Mouse (Mus musculus) ES-E14 (cell line): ENCODE data around the gene Itsn1. TPM values are rescaled to one million over a fixed set of nuclear protein-coding genes. Genes with fewer than 3 reads are reported as not detected.
A peak's percentile ranks its signal among the peaks of the same experiment; 100 is the strongest.

Experiments
- DNase-seq: peaks from one replicate; pipeline ENCODE4 v3.0.0-alpha.2; 2013; ENCODE audit warnings: low read depth, low spot score
- H3K27ac ChIP-seq: 2 replicates; pipeline ENCODE4 v1.5.1; 2012; ENCODE audit warnings: low read depth, mild to moderate bottlenecking, low read length, moderate library complexity, mixed read lengths; ENCODE audit not compliant: poor library complexity, insufficient read depth, severe bottlenecking
- H3K36me3 ChIP-seq: 2 replicates; pipeline ENCODE4 v1.6.1; 2012; ENCODE audit warnings: mild to moderate bottlenecking, low read length, moderate library complexity, mixed read lengths; ENCODE audit not compliant: control insufficient read depth, poor library complexity, insufficient read depth, severe bottlenecking
- H3K4me1 ChIP-seq, 2 experiments: fragments of 150-350 bp in 1 of 2; sonication (generic) in 1 of 2; 2 replicates each; pipeline ENCODE4 v1.6.1; 2012; ENCODE audit warnings: low read length in 2 of 2, mild to moderate bottlenecking in 1 of 2, mixed read lengths in 1 of 2; ENCODE audit not compliant: control insufficient read depth in 2 of 2, insufficient read depth in 2 of 2, poor library complexity in 1 of 2
- H3K4me3 ChIP-seq, 2 experiments: fragments of 150-350 bp in 1 of 2; sonication (generic) in 1 of 2; 2 replicates each; pipeline ENCODE4 v1.5.1; 2012; ENCODE audit warnings: low read length in 2 of 2, low read depth in 1 of 2, mild to moderate bottlenecking in 1 of 2, mixed read lengths in 1 of 2; ENCODE audit not compliant: insufficient read depth in 1 of 2, poor library complexity in 1 of 2, severe bottlenecking in 1 of 2
- H3K9ac ChIP-seq: 2 replicates; pipeline ENCODE4 v1.6.1; 2012; ENCODE audit warnings: low read depth, mild to moderate bottlenecking, low read length, mixed read lengths; ENCODE audit not compliant: poor library complexity, insufficient read depth, severe bottlenecking
- H3K9me3 ChIP-seq: fragments of 150-350 bp; sonication (generic); 2 replicates; pipeline ENCODE4 v1.6.1; 2012; ENCODE audit warnings: low read depth, mild to moderate bottlenecking, low read length; ENCODE audit not compliant: control insufficient read depth, insufficient read depth
- CHD2 ChIP-seq: IDR thresholded peaks from 2 replicates; pipeline ENCODE4 v1.6.1; 2014; ENCODE audit warnings: mild to moderate bottlenecking, low read depth, low read length, inconsistent platforms
- HCFC1 ChIP-seq: IDR thresholded peaks from 2 replicates; pipeline ENCODE4 v1.6.1; 2012; ENCODE audit warnings: low read length, inconsistent platforms, borderline replicate concordance; ENCODE audit not compliant: insufficient read depth
- MAFK ChIP-seq: IDR thresholded peaks from 2 replicates; pipeline ENCODE4 v1.6.1; 2014; ENCODE audit warnings: mild to moderate bottlenecking, low read depth, low read length, inconsistent platforms; ENCODE audit not compliant: insufficient read depth
- ZC3H11A ChIP-seq: IDR thresholded peaks from 2 replicates; pipeline ENCODE4 v1.6.1; 2012; ENCODE audit warnings: low read depth, mild to moderate bottlenecking, inconsistent platforms, low read length, borderline replicate concordance
- ZNF384 ChIP-seq: IDR thresholded peaks from 2 replicates; pipeline ENCODE4 v1.6.1; 2012; ENCODE audit warnings: low read depth, low read length, inconsistent platforms
- in situ Hi-C, 2 experiments: fragments of 600-800 bp; cut with MboI; formaldehyde crosslinking; loops; one replicate each; pipeline ENCODE4 v1.15.1; 2025; ENCODE audit warnings: low sequenced_read_pairs in 2 of 2, inconsistent platforms in 1 of 2; ENCODE audit not compliant: unreplicated experiment in 2 of 2
- total RNA-seq: library from RNA; depleted of rRNA; stranded (reverse); fragments of 300-350 nt; gene quantifications from 2 replicates; pipeline ENCODE4 v1.2.3, GENCODE M21; 2012; rRNA removed

Itsn1 gene
- 28.6 and 35.8 TPM in 2 replicates for total RNA-seq

DNA sequence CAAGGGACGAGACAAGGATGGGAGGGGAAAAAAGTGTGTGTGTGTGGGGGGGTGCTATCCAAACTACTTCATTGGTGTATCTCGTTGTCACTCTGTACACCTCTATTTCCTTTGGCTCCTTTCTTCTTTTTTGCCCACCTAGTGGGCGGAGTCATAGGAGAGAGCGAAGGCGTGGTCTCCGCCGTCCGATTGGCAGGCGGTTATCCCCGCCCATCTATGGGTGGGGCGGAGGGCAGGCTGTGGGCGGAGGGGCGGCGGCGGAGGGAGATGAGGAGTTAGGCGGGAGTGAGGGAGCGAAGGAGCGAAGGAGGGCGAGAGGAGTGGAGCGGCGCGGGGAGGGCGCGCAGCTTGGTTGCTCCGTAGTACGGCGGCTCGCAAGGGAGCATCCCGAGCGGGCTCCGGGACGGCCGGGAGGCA, at the start of gene Itsn1:
Itsn1 (plus strand) TSS at position 216 of the 417 bp plus-strand sequence.
- DNase-seq = peak; percentile 96
- peak within 1 kb of the TSS; percentile 91 to 99 for H3K4me3 ChIP-seq
- peaks cover 4% of the 10 kb centered on the region; the same call in 1 of the 2 replicates for H3K36me3 ChIP-seq
- peak within 1 kb of the TSS; percentile 89 for H3K9ac ChIP-seq
- no peaks in the 10 kb centered on the region for H3K9me3 ChIP-seq
- peaks cover 0 to 3% of the 10 kb centered on the region in 2 experiments; a peak in 1 of 4 replicates for H3K4me1 ChIP-seq
- in situ Hi-C loops = no loop called here
- peak within 1 kb of the TSS; percentile 72 for H3K27ac ChIP-seq
- TF ChIP-seq MAFK (no peak), CHD2 (peak; percentile 69; the same call in 1 of the 2 replicates)

DNA sequence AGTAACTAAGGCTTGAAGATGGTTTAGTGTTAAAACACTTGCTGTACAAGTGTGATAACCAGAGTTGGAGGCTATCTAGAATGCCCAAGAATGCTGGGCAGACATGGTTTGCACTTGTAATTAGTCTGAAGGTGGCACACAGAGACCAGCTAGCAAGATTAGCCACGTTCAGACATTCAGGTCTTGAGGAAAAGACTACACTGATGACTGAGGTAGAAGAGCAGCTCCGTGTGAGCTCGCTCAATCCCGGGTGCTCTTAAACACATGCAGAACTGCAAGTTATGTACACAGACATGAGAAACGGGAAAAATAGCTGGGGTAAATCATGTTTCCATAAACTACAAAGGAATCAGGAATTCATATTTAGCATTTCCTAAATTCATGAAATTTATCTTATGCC, 48.4 kb upstream of the Itsn1 start:
- no peak for TF ChIP-seq MAFK
- no peak for TF ChIP-seq HCFC1
- TF ChIP-seq ZNF384 = no peak
- TF ChIP-seq ZC3H11A = no peak
- no peak for TF ChIP-seq CHD2

DNA sequence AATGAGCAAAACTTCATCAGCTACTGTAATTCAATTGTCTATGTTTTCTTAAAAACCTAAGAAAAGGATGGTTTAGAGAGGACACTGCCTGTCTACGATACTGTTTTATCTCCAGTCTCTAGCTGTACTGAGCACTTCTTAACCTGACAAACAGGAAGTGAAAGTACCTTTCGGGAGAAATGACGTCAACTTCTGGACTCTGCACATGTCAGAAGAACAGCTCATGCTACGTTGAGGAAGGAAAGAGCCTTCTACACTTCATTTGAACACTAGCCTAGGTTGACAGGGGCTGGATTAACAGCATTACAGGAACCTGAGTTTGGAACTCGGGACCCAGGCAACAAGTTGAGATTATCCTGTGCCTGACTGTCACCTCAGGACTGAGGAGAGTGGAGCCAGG, 43.6 kb upstream of the Itsn1 start:
- peaks cover 30% of the 10 kb centered on the region for H3K36me3 ChIP-seq
- in situ Hi-C loops = no loop called here
- H3K27ac ChIP-seq = no peak overlapping the region
- TF ChIP-seq CHD2 (no peak), ZC3H11A (no peak), ZNF384 (no peak), MAFK (no peak), HCFC1 (no peak)
- 0 out of 4 replicates have a peak, but pooled peaks cover 0 to 2% of the 10 kb centered on the region in 2 experiments for H3K4me1 ChIP-seq
- H3K9me3 ChIP-seq = no peaks in the 10 kb centered on the region
- H3K4me3 ChIP-seq = no peak overlapping the region
- H3K9ac ChIP-seq = no peak overlapping the region
- DNase-seq = no peak

More for the DNA sequence above, 48.4 kb upstream of the Itsn1 start:
- Histone ChIP-seq H3K4me1 (no peaks in the 10 kb centered on the region), H3K4me3 (no peak overlapping the region), H3K9ac (no peak overlapping the region), H3K9me3 (no peaks in the 10 kb centered on the region), H3K36me3 (peaks cover 42% of the 10 kb centered on the region), H3K27ac (no peak overlapping the region)
- no peak for DNase-seq
- in situ Hi-C loops = no loop called here

DNA sequence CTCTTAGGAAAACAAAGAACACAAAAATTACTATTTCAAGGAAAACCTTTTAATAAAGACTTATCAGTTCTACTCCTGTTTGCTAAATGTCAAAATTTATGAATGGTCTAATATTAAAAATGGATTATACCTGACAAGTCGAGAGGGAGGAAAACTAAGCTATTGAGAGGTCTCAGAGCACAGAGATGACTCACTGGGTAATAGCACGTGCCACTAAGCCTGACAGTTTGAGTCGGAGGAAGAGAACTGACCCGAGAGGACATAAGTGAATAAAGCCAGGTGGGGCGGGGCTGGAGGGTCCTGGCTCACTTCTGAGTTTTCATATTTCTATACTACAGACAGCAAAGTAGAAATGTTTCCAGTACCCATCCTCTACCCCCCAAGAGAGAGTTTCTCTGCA, 42.7 kb upstream of the Itsn1 start:
- no peak for DNase-seq
- Histone ChIP-seq H3K36me3 (peaks cover 24% of the 10 kb centered on the region), H3K9ac (no peak overlapping the region), H3K27ac (no peak overlapping the region), H3K4me1 (0 out of 4 replicates have a peak, but pooled peaks cover 0 to 2% of the 10 kb centered on the region in 2 experiments), H3K4me3 (no peak overlapping the region), H3K9me3 (no peaks in the 10 kb centered on the region)
- TF ChIP-seq CHD2 (no peak), ZNF384 (no peak), MAFK (no peak), ZC3H11A (no peak), HCFC1 (no peak)
- in situ Hi-C loops = no loop called here

DNA sequence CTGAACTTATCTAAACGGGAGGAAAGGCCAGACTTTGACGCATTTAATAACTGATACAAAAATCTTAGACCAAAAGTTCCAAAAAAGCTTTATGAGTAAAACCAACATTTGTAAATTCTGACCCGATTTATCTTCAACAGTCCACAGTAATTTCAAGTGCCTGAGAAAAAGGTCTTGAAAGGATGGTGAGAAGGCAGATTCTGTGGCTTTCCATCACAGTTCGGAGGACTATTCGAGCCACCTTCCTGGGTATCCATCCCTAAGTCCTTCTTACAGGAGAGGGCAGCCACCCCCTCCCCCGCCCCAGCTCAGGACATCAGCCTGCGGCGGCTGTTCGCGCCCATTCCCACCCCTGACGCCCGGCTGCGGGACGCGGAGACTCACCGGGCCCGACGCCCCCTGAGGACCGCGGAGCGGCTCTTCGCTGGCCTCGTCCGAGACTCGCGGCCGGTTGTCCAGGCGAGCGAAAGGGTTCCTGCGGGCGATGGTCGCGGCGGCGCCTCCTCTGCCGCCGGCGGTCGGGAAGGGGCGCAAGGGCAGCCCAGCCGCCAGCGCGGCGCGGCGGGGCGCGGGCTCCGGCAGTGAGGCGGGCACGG, 41.0 kb upstream of the Itsn1 start:
- in situ Hi-C loops = no loop called here
- H3K36me3 ChIP-seq = peaks cover 17% of the 10 kb centered on the region
- TF ChIP-seq ZNF384 (no peak), HCFC1 (no peak), MAFK (no peak), ZC3H11A (no peak), CHD2 (no peak)
- H3K4me1 ChIP-seq = 0 out of 4 replicates have a peak, but pooled peaks cover 0 to 2% of the 10 kb centered on the region in 2 experiments
- no peak for DNase-seq
- peak overlapping the region; percentile 93 to 98 for H3K4me3 ChIP-seq
- H3K9ac ChIP-seq = peak overlapping the region; percentile 98
- H3K27ac ChIP-seq = peak overlapping the region; percentile 29; the same call in 1 of the 2 replicates
- H3K9me3 ChIP-seq = no peaks in the 10 kb centered on the region
